Mouse (Mus musculus): Measurements from ENCODE around the gene Gtf3a. TPM values are rescaled to one million over a fixed set of nuclear protein-coding genes. Genes with fewer than 3 reads are reported as not detected.

Gene Gtf3a
- 24.0 TPM for polyA plus RNA-seq (2017; shearing (Covaris generic))

GRCm38 (mm10) chr5:146948508-146949088, at the start of gene Gtf3a:
TSS of gene Gtf3a (plus strand) at chr5:146948657.

GRCm38 (mm10) chr5:146963118-146963936, 14.9 kb downstream of the Gtf3a start, which contains the start of gene Mtif3:
TSS of gene Mtif3 (minus strand) at chr5:146963800.

Other genes with a start within 250 kb of the Gtf3a start
- 3.8 TPM for gene Usp12, start 153.7 kb upstream of the Gtf3a start, polyA plus RNA-seq (2017; shearing (Covaris generic))
- gene Rpl21, start 115.8 kb upstream of the Gtf3a start, polyA plus RNA-seq (2017; shearing (Covaris generic)): 541 TPM
- gene Rasl11a, start 103.6 kb upstream of the Gtf3a start, polyA plus RNA-seq (2017; shearing (Covaris generic)): 4.2 TPM
- gene Mtif3, start 15.1 kb downstream of the Gtf3a start, polyA plus RNA-seq (2017; shearing (Covaris generic)): 43.9 TPM
- 34.2 TPM for gene Lnx2, start 127.9 kb downstream of the Gtf3a start, polyA plus RNA-seq (2017; shearing (Covaris generic))
- 182 TPM for gene Polr1d, start 128.4 kb downstream of the Gtf3a start, polyA plus RNA-seq (2017; shearing (Covaris generic))
- not detected for gene Gsx1, start 240.0 kb downstream of the Gtf3a start, polyA plus RNA-seq (2017; shearing (Covaris generic))